Comparison of ENCODE assay signal across 9 mouse cellular contexts in genomic region chr14:28506376-28506831, GRCm38 (mm10). TPM values are rescaled to one million over a fixed set of nuclear protein-coding genes. Genes with fewer than 3 reads are reported as not detected.
DNase-seq lines count a peak whose midpoint lies in the region; ATAC-seq and TF ChIP-seq lines count a peak whose summit lies in the region.
"Had no signal": no experiment of that assay in that cellular context is flagged by ENCODE, and none has a peak within 500 bp of the region (broad histone marks: within the 10 kb centered on the region; RNA-seq: fewer than 3 reads in every experiment).

No protein-coding gene starts in this region.

- ATAC-seq in lung, embryonic 15.5 days (ENCODE audit: borderline replicate concordance, extremely low read depth, low FRiP score, low TSS enrichment): peak; percentile 31; the same call in 1 of the 2 replicates

- H3K36me3 ChIP-seq in lung, embryonic 15.5 days: no peaks in the 10 kb centered on the region
- no peaks in the 10 kb centered on the region for H3K36me3 ChIP-seq in small intestine, adult 2 months (ENCODE audit: control insufficient read depth, insufficient read depth, low read length)
- H3K36me3 ChIP-seq in thymus, adult 2 months (ENCODE audit: control insufficient read depth, insufficient read depth, low read length): no peaks in the 10 kb centered on the region
- H3K36me3 ChIP-seq: G1E had no signal

- peak; percentile 41 to 64 for DNase-seq in layer of hippocampus, postnatal 10 days (ENCODE audit: low spot score in 2 of 2)
- no peak for DNase-seq in layer of hippocampus, adult 11-12 months (ENCODE audit: low spot score)
- DNase-seq in embryo, embryonic 10 days (ENCODE audit: low spot score): peak; percentile 72
- DNase-seq in heart, adult 18-20 months: peak; percentile 43 to 77
- DNase-seq in kidney, adult 11 months: peak; percentile 46
- DNase-seq in thymus, adult 2 months: no peak

- H3K4me3 ChIP-seq in lung, embryonic 15.5 days: peak overlapping the region; percentile 69
- peak overlapping the region; percentile 70 for H3K4me3 ChIP-seq in small intestine, adult 2 months (ENCODE audit: low read depth, low read length)
- H3K4me3 ChIP-seq in thymus, adult 2 months (ENCODE audit: control insufficient read depth, insufficient read depth, low read length): no peak overlapping the region; the same call in 1 of the 2 replicates

- peak overlapping the region; percentile 58 for H3K9ac ChIP-seq in lung, embryonic 15.5 days

- H3K9me3 ChIP-seq in lung, embryonic 15.5 days: no peaks in the 10 kb centered on the region

- H3K27ac ChIP-seq in lung, embryonic 15.5 days: peak overlapping the region; percentile 90
- peak overlapping the region; percentile 36 for H3K27ac ChIP-seq in small intestine, adult 2 months (ENCODE audit: insufficient read depth, low read depth, low read length)
- H3K27ac ChIP-seq in thymus, adult 2 months (ENCODE audit: control insufficient read depth, insufficient read depth, low read length): no peak overlapping the region

- peaks cover 61% of the 10 kb centered on the region for H3K27me3 ChIP-seq in lung, embryonic 15.5 days
- peaks cover 54% of the 10 kb centered on the region for H3K27me3 ChIP-seq in small intestine, adult 2 months (ENCODE audit: control insufficient read depth, insufficient read depth, low read length)
- H3K27me3 ChIP-seq in thymus, adult 2 months (ENCODE audit: control insufficient read depth, insufficient read depth, low read length): peaks cover 3% of the 10 kb centered on the region; the same call in 1 of the 2 replicates

- WGBS in lung, embryonic 15.5 days: under 1% methylated on average over 29 of the region's 29 CpGs
- WGBS in small intestine, adult 2 months: 1% methylated on average over 29 of the region's 29 CpGs
- 2% methylated on average over 29 of the region's 29 CpGs for WGBS in thymus, adult 2 months

- peaks cover 33% of the 10 kb centered on the region for H3K4me1 ChIP-seq in lung, embryonic 15.5 days
- H3K4me1 ChIP-seq in small intestine, adult 2 months (ENCODE audit: control insufficient read depth, insufficient read depth, insufficient read length, low read length): peaks cover 5% of the 10 kb centered on the region; the same call in 1 of the 2 replicates
- no peaks in the 10 kb centered on the region for H3K4me1 ChIP-seq in thymus, adult 2 months (replicated peaks; ENCODE audit: control insufficient read depth, insufficient read depth, low read length)

- no peak for TF ChIP-seq POLR2A in small intestine, adult 2 months (IDR thresholded peaks at IDR 0.05; ENCODE audit: low read depth, low read length)
- no peak for TF ChIP-seq POLR2A in thymus, adult 2 months (IDR thresholded peaks at IDR 0.05; ENCODE audit: control insufficient read depth, extremely low read depth, insufficient read depth, low read length, poor library complexity)

- peak overlapping the region; percentile 82 for H3K4me2 ChIP-seq in lung, embryonic 15.5 days

- TF ChIP-seq CTCF in small intestine, adult 2 months (IDR thresholded peaks at IDR 0.05; ENCODE audit: extremely low read depth, insufficient read length, insufficient replicate concordance, low read depth, low read length): no peak
- no peak for TF ChIP-seq CTCF in thymus, adult 2 months (IDR thresholded peaks at IDR 0.05; ENCODE audit: borderline replicate concordance, control insufficient read depth, extremely low read depth, insufficient read depth, low read length, poor library complexity)

RNA-seq across cellular contexts. Expression of gene Wnt5a, which starts 1.9 kb away (rescaled TPM):
- 10 to 100 TPM; 18.9 to 19.9 TPM for total RNA-seq in layer of hippocampus, postnatal 10 days (2021)
- total RNA-seq in heart, adult 18-20 months (2021): 10 to 100 TPM; 10.9 to 13.5 TPM
- polyA plus RNA-seq in lung, embryonic 15.5 days (2015; fragmentation: Nextera tagmentation; extraction: Ambion mirVana): 18.2 and 18.5 TPM in 2 replicates
- 4.4 and 7.4 TPM in 2 replicates for polyA plus RNA-seq in small intestine, adult 2 months (2012; rRNA removed)
- polyA plus RNA-seq in thymus, adult 2 months (2012; rRNA removed): 1.2 and 1.8 TPM in 2 replicates
- polyA plus RNA-seq: G1E had no signal

Comparison
In these comparisons a context has a peak if more than half of its experiments do, and no peak if none do; other contexts are left out.
1. DNase-seq: peak in layer of hippocampus, postnatal 10 days (2 of 2), embryo, embryonic 10 days (single experiment), heart, adult 18-20 months (2 of 2) and kidney, adult 11 months (single experiment); none in layer of hippocampus, adult 11-12 months (single experiment) and thymus, adult 2 months (single experiment).